Mouse (Mus musculus) heart, postnatal 10 days (tissue): ENCODE data around the gene Slc47a1. TPM values are rescaled to one million over a fixed set of nuclear protein-coding genes. Genes with fewer than 3 reads are reported as not detected.

Experiments
- DNase-seq, 2 experiments: peaks; one replicate each; pipeline ENCODE4 v3.0.0; 2021
- intact Hi-C: fragments of 180-260 bp; cut with DNase I; formaldehyde crosslinking; loops from one replicate; pipeline ENCODE4 v1.15.1; 2025
- total RNA-seq, 2 experiments: library from RNA; stranded (reverse); gene quantifications; 2 replicates each; pipeline ENCODE4 v1.2.3; 2021

Slc47a1 gene
- total RNA-seq, 2 experiments from 2014 or later = 34.7 to 35.6 TPM

DNA sequence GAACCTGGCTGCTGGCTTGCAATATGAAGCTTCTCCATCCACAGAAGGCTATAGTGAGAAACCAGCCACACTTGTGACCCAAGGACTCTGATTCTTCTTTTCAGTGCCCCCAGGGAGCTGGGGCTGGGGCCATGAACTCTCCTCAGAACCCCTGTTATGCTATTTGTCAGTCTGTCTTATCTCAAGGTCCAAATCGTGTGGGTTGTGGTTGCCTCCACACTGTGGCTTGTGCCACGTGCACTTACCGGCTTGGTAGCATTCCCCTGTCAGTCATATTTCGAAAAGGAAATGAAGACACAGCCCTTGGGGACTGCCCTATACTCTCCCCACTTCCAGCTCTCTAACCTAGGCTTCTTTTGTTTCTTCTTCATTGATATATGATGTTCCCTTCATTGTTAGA is 7.6 kb upstream of the Slc47a1 start:
- intact Hi-C loops = loop anchor here (5.0 kb wide), 1 partner anchor 38 kb away; no protein-coding TSS in a partner anchor
- no peak for DNase-seq

DNA sequence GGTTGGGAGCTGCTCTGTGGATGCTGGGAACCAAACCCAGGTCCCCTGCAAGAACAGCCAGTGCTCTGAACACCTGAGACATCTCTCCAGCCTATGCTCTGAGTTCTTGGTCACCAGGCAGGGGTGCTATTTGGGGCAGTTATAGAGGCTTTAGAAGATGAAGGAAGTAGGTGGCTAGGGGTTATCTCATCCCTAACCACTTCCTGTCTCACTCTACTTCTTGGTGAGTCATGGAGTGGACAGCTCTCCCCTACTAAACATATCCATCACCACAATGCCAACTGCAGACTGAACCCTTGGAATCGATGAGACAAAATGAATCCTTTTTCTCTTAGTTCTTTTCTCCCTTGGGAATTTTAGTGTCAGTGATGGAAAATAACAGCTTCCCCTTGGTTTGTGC is 3.1 kb upstream of the Slc47a1 start:
- no peak for DNase-seq
- intact Hi-C loops = no loop called here

DNA sequence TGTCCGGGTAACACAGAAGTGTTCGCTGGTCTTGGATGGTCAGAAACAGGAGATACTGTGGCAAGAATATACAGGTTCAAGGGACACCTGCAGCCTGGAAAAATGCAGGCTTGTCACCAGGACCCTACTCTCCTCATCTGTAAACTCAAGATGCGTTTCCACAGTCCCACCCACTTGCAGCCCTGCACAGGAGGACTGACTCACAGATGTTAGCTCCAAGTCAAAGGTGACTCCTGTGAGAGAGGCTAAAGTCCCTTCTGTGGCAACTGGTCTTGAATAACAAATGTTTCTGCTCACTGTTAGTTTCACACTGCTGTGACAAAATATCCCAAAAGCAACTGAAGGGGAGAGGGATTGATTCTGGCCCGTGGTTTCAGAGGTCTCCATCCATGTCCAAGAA is 506 bp upstream of the Slc47a1 start:
- intact Hi-C loops = no loop called here
- DNase-seq = no peak

DNA sequence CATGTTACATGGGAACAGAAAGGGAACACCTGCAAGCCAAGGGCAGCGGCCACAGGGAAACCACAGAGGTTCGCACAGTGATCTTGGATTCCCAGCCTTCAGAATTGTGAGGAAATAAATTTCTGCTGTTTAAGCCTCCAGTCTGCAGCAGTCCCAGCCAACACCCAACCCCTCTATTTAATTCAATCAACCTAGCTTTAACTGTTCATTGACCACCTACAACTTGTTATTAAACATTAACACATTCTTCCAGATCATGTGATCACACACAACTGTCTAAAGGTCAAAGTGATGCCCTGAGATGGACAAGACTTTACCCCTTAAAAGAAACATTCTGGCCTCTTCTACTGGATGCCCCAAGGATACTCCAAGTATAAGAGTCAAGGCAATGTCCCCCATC is 9.5 kb downstream of the Slc47a1 start:
- DNase-seq = no peak
- intact Hi-C loops = loop anchor here (5.0 kb wide), 1 partner anchor 39 kb away; no protein-coding TSS in a partner anchor

DNA sequence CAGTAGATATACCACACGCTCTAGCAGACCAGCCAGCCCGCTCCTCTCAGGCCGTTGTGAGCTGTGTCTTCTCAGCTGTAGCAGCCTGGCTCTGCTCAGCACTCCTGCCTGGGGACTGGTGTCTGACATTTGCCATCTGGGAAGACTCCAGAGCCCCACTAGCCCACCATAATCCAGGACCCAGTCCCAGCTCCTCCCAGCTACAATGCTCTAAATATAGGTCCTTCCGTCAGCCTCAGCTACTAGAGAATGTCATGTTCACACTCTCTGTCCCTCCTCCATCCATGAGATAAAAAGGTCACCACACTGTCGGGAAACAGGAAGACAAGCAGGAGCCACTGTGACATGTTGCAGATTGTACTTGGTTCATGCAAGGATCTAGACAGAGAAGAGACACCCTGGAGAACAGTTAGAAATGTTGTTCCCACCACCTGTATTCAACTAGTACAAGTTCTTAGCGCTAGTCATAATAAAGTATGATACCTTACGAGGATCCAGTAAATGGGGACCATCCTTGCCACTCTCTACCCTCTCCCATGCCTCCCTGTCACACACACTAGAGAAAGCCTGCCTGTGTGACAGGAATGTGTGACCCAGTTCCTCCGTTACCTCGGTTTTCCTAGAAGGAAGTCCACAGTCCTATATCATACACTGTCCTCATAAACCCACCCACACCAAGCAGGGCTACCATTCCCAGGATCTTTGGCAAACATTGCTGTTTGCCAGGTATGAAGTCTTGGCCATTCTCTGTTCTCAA is 11.4 kb downstream of the Slc47a1 start:
- intact Hi-C loops = loop anchor here (5.0 kb wide), 1 partner anchor 41 kb away; no protein-coding TSS in a partner anchor
- DNase-seq = peak; percentile 73 to 78

DNA sequence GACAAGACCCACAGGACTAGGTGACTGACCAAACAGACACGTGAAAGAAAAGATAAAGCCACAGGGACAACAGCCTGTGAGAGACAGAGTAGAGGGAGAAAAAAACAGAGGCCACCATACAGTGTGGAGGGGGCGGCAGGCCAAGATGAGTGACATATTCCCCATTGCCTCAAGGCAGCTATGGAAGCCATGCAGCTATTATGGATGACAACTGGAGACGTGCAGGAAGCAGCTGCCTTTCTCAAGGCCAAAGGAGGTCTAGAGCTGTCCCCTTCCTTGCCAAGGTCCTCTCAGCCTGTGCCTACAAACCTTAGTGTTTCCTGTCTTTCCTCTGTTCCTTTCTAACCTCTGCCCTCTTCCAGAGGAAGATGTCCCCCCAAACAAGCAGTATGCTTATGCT is 12.2 kb downstream of the Slc47a1 start:
- DNase-seq = peak; percentile 26 to 35
- intact Hi-C loops = loop anchor here (5.0 kb wide), 1 partner anchor 41 kb away; no protein-coding TSS in a partner anchor

DNA sequence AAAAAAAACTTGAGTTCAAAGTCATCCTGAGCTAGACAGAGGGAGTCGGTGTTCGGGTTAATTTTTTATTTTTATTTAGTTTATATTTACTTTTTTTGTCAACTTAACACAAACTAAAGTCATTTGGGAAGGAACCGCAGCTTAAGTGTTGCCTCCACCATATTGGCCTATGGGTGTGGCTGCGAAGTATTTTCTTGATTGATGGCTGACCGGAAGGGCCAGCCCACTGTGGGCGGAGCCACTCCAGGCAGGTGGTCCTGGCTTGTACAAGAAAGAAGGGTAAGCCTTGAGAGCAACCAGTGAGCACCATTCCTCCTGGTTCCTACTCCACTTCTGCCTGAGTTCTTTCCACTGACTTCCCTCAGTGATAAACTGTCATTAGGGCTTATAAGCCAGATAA is 14.0 kb downstream of the Slc47a1 start:
- no peak for DNase-seq
- intact Hi-C loops = no loop called here

DNA sequence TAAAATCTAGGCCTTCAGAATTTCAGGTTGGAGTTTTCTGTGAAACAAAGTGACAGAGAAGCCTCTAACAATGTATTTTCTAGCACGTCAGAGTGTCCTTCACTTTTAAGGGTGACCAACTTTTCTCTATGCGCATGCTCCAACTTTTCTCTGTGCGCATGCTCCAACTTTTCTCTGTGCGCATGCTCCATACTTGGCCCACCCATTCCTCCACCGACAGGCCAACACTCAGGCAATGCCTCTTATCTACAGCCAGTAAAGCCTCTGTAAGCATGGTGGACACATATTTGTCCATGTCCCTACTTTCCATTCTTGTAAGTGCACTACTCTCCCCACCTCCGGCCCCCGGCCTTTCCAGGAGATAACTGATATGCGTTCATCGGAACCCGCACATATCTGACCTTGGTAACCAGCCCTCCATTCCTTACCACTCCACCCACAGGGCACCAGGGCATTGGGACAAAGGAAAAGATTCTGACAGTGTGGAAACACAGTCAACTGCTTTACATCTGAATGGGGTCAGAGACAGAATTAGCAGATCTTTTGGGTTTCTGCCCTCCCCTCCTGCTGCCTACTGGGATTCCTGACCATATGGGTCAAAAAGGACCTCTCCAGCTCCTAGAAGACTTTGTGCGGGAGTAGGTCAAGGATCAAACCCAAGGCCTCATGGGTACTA is 16.5 kb downstream of the Slc47a1 start:
- intact Hi-C loops = no loop called here
- DNase-seq = peak; percentile 30 to 43

DNA sequence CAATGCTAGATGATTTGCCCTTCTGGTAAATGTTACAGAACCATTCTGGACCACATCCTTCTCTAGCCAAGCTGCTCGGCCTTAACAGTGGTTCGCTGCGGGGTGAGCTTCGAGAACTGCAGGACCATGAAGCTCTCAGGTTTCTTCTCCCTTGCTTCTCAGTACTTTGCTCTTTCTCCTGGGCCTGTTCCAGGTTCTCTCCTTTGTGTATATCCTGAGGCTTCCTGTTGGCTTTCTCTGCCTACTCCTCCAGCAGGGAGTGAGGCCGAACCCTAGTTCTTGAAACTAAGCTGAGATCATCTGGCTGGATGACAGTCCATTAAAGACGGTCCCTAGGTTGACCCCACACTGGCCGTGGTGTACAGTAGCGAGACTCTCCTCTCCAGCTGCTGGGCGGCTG is 21.5 kb downstream of the Slc47a1 start:
- intact Hi-C loops = no loop called here
- no peak for DNase-seq

DNA sequence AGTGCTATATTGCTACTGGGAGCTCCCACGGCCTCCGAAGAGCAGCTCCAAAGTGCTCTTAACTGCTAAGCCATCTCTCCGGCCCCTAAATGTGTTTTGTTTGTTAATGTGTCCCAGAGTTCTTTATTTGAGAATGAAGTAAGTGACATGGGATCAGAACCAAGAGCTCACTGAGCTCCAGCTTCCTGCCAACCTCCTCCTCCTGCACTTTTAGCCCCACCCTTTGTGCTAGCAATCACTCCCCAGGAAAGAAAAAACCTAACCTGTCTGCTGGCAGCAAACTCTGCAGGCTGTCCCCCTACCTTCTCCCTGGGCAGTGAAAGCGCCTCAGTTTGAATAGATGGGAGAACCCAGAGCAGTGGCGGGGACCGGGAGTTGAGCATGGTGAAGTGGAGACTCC is 22.0 kb downstream of the Slc47a1 start:
- DNase-seq = no peak
- intact Hi-C loops = no loop called here

DNA sequence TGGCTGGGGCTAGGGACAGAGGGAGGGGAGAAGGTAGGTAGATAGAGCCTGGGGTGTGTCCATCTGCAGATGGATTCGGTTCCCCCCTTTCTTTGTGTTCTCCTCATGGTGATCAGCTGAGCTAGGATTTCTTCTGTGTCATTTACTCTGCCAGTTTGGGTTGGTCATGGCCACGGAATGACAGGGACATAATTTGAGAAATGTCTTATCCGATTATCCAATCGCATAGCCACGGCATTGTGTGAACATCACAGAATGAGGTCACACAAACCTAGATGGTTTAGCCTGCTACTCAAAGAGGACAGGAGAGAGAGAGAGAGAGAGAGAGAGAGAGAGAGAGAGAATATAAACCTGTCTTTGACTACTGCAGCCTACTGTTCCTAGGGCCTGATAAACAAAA is 22.8 kb downstream of the Slc47a1 start:
- no peak for DNase-seq
- intact Hi-C loops = no loop called here

DNA sequence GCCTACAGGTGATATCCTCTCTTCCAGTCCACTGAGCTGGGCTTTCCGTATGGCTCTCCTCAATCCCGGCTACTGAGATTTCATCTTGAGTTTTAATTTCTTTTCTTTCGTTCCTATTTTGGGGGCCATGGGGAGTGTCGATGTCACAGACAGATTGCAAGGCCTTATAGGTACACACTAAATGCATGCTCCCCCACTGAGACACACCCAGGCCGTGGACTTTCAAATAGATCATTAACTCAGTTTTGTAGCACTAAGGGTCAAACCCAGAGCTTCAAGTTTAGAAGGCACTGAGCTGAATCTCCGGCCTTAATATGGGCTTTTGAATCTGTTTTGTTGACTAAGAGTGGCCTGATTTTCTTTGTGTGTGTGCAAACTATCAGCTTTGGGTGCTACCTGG is 23.8 kb downstream of the Slc47a1 start:
- DNase-seq = no peak
- intact Hi-C loops = no loop called here

DNA sequence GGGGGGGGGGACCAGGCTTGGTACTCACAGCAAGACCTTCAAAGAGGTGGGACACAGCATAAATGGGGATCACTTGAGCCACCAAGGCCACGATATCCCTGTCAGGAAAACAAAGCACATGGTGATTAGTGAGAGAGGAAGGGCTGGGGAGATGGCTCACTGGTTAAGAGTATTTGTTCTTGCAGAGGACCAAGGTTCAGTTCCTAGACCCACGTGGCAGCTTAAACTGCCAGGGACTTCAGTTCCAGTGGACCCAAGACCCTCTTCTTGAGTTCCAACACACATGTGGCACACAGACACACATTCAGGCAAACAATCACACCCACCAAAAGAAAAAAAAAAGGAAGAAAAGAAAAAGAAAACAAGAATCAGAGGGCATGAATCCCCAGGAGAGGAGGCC is 25.1 kb downstream of the Slc47a1 start:
- intact Hi-C loops = no loop called here
- no peak for DNase-seq

DNA sequence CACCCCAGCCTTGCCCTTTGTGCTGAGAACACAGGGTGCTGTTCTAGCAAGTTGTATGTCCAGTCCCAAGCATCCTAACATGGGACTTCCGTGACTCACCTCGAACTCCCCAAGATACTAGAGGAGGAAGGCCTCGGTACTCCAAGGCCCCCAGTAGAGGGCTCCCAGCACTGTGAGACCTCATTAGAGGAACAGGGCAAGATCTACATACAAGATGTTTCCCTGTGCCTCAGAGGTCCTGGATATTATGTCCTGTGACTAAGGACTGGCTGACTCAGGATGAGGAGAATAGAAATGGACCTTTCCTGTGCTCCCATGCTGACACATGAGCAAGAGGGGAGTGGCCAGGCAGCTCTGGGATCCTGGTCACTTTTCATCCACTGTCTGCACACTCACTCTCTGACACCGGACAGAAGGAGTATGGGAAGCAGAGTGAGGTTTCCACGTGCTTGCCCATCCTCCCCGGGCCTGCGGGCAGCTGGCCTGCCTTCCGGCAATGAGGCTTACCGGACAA is 25.9 kb downstream of the Slc47a1 start:
- peak in 1 of 2 experiments; percentile 21 for DNase-seq
- intact Hi-C loops = no loop called here

DNA sequence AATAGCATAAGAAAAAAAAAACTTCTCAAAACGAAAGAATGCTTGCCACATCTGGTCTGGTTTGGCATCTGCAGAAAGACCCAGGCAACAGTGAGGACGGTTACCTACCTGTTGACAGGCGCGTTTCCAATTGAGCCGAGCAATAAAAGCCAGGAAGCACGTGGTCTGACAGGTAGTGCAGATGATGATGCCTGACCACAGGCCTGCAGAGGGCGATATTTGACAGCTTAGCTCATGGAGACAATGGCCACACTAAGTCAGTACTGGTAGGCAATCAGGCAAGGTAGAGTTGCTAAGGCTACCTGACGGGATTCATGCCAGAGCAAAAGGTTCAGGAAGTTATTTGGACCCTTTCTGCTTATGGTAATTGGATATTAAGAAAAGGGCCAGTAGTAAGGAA is 28.8 kb downstream of the Slc47a1 start:
- intact Hi-C loops = loop anchor here (1.0 to 5.0 kb wide), 5 partner anchors 38 to 368 kb away; no protein-coding TSS in a partner anchor
- DNase-seq = peak; percentile 83 to 85

DNA sequence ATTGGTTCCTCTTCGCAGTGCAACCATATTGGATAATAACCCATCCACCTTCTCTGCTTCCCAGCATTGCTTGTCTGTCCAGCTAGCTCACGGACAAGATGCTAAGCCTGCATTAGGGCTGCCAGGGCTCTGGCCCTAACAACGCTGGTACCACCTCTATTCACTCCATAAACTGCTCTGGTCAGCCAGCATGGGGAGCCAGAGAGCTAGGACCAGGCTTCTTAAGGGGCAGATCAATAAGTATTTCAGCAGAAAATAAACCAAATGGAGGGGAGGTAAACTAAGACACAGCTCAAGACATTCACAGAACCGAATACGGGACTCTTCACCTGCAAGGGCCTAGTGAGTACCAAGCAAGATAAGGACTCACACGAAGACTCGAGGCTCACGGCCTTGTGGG is 32.0 kb downstream of the Slc47a1 start:
- intact Hi-C loops = loop anchor here (5.0 kb wide), 3 partner anchors 41 to 371 kb away; no protein-coding TSS in a partner anchor
- no peak for DNase-seq

DNA sequence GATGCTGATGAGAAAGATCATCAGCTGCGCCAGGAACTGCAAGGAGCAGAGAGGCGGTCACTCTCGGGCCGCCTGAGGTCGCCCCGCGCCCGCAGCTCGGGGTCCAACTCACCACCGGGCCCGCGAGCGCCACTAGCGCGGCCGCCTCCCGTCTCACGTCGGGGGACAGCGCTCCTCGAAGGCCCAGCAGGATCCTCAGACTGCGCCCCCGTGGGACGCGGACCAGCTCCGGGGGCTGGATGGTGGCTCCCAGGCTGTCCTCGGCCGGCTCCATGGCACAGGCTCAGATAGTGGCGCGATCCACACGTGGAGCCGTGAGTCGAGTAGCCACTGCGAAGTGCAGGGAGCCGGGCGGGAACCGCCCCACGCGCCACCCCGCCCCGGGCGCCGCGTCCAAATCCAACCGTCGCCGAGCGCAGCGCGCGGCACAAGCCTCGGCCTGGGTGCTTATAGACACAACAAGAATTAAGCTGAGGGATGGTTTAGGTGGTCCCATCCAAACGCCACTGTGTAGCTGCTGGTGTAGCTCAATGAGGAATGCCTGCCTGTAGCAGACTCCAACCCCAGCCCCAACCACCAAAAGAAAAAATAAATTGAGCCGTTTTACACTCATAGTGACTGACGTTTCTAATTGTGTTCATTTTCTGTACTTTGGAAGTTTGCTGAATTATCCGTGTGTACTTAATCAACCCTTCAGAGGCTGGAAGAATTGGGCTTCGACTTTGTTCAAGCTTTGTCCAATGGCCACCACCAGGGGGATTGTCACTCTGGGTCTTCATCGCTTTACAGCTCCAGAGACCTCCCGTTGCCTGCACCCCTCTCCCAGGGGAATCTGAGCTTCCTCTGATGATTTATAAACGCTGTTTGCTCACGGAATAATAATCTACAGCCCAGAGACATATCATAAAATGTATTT is 35.4 kb downstream of the Slc47a1 start, which contains the start of gene Slc47a2:
Gene Slc47a2, minus strand, starts transcription at position 356 of the 916 bp plus-strand sequence.
- intact Hi-C loops = no loop called here
- DNase-seq = peak; percentile 41 to 56

DNA sequence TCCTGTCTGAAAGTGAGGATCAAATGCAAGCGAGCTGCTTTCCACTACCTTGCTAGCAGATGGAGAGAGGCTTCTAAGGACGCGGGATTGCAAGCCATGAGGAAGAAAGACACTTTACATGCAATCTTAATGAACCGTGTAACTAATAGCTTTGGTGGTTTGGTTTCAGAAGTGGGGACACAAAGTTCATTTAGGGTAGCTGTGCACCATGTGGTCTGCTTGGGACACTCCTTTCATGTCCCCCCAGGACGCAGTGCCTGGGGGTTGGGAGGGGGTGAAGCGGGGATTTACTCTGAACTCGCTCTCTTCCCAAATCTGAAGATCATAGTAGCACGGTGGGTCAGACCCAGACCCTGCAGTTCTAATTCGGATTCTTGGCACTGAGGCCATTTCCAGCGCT is 36.2 kb downstream of the Slc47a1 start:
- DNase-seq = no peak
- intact Hi-C loops = no loop called here

DNA sequence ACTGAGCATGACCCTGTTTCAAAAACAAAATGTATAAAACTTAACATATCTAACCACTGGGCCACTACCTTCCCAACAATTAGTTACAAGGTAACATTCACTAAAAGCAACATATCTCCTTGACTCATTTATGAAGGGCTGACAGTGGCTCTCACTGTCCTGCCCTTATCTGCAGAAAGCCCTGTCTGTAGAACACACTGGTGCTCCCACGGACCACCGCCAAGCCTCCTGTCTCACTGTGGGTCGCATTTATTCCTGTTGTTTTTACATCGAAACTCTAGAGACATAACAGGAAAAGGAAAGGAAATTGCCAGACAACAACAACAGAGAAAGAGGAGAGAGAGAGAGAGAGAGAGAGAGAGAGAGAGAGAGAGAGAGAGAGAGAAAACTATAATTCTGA is 36.9 kb downstream of the Slc47a1 start:
- DNase-seq = no peak
- intact Hi-C loops = no loop called here

DNA sequence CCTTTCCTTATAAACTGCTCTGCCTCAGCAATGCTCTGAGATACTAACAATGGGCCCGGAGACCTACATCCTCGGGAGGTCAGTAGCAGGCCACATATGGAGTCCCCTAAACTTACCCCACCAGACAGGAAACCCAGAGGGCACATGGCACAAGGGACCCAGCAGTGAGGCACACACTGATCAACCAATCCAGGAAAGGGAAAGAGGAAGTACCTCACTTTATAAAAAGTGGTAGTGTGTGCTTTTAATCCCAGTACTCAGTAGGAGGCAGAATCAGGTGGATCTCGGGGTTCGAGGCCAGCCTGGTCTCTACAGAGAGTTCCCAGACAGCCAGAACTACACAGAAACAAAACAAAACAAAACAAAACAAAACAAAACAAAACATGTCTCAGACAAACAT is 37.8 kb downstream of the Slc47a1 start:
- intact Hi-C loops = no loop called here
- no peak for DNase-seq

DNA sequence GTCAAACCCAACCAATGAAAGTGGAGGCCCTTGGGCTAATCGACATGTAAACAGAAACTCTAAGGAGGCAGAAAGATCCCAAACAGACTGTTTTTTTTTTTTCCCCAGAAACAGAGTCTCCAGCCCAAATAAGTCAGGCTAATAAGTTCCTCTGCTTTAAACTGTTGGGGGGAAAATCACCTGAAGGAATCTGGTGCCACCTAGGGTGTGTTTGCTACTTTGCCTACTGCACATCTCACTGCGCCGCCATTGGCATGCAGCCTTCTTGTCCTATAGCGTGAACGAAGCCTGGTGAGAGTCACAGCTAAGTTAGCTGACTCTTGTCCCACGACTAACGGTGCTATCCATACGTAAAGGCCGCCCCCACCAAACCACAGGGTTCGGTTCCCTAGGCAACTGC is 40.6 kb downstream of the Slc47a1 start:
- intact Hi-C loops = loop anchor here (5.0 kb wide), 1 partner anchor 145 kb away; no protein-coding TSS in a partner anchor
- DNase-seq = peak in 1 of 2 experiments; percentile 22
